Mouse (Mus musculus) liver, adult (tissue): ENCODE measurements at regions not wholly inside any gene's neighbourhood (a gene's known extent, or its start where the extent isn't known, plus 50 kb on each side); places are given as distances from the start of the nearest gene placed in this dataset.

Experiments used
- GATA4 ChIP-seq: IDR thresholded peaks from 2 replicates; pipeline ENCODE4 v1.6.1; 2014; ENCODE audit warnings: mild to moderate bottlenecking, low read length; ENCODE audit not compliant: insufficient replicate concordance

DNA sequence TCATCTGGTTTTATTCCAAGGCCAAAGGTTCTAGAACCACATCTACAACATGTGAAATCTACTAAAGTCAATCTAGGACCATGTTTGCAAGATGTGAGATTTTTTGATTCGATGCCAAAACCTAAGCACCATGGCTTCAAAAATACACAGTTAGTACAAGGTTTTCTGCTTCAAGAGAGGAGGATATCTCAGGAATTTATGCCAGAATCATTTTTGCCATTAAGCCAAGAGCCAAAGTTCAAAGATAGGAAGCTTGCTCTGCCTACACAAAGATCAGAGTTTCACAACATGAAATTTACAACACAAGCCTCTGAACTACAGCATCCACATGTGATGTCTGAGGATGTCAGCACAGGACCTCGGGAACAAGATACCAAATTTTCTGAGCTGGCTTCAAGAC is 103.2 kb upstream of the Kmt2e start:
- peak; percentile 43; the same call in 1 of the 2 replicates for TF ChIP-seq GATA4

DNA sequence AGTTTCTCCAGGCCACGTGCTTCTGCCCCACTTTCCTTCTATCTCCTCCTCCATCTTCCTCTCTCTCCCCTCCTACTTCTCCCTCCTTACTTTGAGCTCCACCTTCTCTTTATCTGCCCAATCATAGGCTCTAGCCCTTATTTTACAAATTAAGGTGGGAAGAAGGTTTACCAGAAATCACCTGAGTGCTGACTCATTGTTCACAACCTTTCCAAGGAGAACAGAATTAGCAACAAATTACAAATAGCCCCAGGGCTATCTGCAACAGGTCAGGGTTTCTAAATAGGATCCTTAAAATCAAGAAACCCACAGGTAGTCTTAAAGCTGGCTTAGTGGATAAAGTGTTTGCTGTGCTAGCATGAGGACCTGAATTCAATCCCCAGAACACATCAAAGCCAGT is 87.0 kb upstream of the Kmt2e start:
- no peak for TF ChIP-seq GATA4
